Mouse (Mus musculus) heart, embryonic 13.5 days (tissue): ENCODE measurements around the gene Mc3r. TPM values are rescaled to one million over a fixed set of nuclear protein-coding genes. Genes with fewer than 3 reads are reported as not detected.

Experiments used
- ATAC-seq: fragments of 200-750 bp; cut with Nextera tagmentation; 2 replicates; pipeline ENCODE4 v1.8.0; 2017; ENCODE audit warnings: moderate TSS enrichment; ENCODE audit not compliant: insufficient number of reproducible peaks, low FRiP score, low TSS enrichment; ENCODE audit errors: extremely low read depth
- H3K27ac ChIP-seq: fragments of 300-500 bp; sonication (generic); replicated peaks from 2 replicates; pipeline ENCODE4 v1.5.1; 2015; ENCODE audit warnings: moderate library complexity, mild to moderate bottlenecking, inconsistent platforms
- H3K27me3 ChIP-seq: fragments of 300-500 bp; sonication (generic); replicated peaks from 2 replicates; pipeline ENCODE4 v1.6.1; 2015; ENCODE audit warnings: mild to moderate bottlenecking, inconsistent platforms
- H3K36me3 ChIP-seq: fragments of 300-500 bp; sonication (generic); 2 replicates; pipeline ENCODE4 v1.6.1; 2015; ENCODE audit warnings: mild to moderate bottlenecking, inconsistent platforms
- H3K4me1 ChIP-seq: fragments of 300-500 bp; sonication (generic); 2 replicates; pipeline ENCODE4 v1.6.1; 2015; ENCODE audit warnings: inconsistent platforms
- H3K4me2 ChIP-seq: fragments of 300-500 bp; sonication (generic); 2 replicates; pipeline ENCODE4 v1.6.1; 2015; ENCODE audit warnings: inconsistent platforms, mild to moderate bottlenecking, moderate library complexity
- H3K4me3 ChIP-seq: fragments of 300-500 bp; sonication (generic); 2 replicates; pipeline ENCODE4 v1.5.1; 2015; ENCODE audit warnings: moderate library complexity, mild to moderate bottlenecking, inconsistent platforms
- H3K9ac ChIP-seq: fragments of 300-500 bp; sonication (generic); 2 replicates; pipeline ENCODE4 v1.6.1; 2015; ENCODE audit warnings: inconsistent platforms, mild to moderate bottlenecking, moderate library complexity
- H3K9me3 ChIP-seq: fragments of 300-500 bp; sonication (generic); 2 replicates; pipeline ENCODE4 v1.6.1; 2016; ENCODE audit warnings: inconsistent platforms
- WGBS: fragments of 180-500 bp; shearing (Covaris S2); methylation state at CpG from one replicate; pipeline ENCODE4 v1.1.7; 2015; ENCODE audit warnings: mixed read lengths; 5-methylcytosine and 5-hydroxymethylcytosine counted together
- polyA plus RNA-seq: library from polyadenylated mRNA; unstranded; fragments of >200 nt; fragmentation: Nextera tagmentation; extraction: Ambion mirVana; gene quantifications from 2 replicates; pipeline ENCODE4 v1.2.1, GENCODE M21; 2015

The Mc3r gene
- polyA plus RNA-seq, 1 experiment from 2014 or later: not detected

DNA sequence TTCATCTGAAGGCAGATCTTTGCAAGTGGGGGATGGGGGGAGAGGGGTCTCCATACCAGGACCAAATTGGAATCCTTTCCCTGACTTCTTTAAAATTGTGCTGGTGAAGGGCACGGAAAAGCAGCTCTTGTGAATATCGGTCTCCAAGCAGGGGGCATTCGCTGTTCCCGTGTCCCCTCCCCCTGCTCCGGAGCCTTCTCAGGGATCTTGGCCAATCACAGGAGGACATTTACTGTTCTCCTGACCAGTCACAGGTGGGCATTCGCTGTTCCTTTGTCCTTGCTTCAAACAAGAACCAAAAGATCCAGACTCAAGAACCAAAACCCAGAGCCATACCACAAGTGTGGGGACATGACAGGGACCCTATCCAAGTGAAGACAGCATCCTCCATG is 25.9 kb upstream of the Mc3r start:
- Histone ChIP-seq H3K9ac (no peak overlapping the region), H3K36me3 (no peaks in the 10 kb centered on the region), H3K4me1 (peaks cover 4% of the 10 kb centered on the region; the same call in 1 of the 2 replicates), H3K27ac (no peak overlapping the region), H3K9me3 (no peaks in the 10 kb centered on the region), H3K4me3 (no peak overlapping the region), H3K4me2 (no peak overlapping the region), H3K27me3 (peaks cover 19% of the 10 kb centered on the region)
- no peak for ATAC-seq
- 20% methylated on average over 6 of the region's 6 CpGs for WGBS

DNA sequence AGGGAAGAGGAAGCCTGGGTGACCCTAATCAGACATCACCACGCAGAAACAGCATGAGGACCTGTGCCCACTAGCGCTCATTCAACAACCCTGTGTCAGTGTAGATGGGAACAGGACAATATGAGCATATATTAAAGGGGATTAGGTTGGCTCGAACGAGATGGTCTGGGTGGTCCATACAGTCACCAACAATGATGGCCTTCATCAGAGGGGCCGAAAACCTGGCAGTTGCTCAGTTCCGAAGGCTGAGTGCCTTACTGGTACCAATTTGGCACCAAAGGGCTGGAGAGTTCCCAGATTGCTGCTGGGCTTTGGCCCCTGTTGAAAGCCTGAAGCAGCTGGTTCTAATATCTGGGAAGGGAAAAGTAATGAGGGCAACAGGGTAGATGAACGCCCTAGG is 25.4 kb upstream of the Mc3r start:
- H3K4me2 ChIP-seq: no peak overlapping the region
- no peaks in the 10 kb centered on the region for H3K9me3 ChIP-seq
- peaks cover 19% of the 10 kb centered on the region for H3K27me3 ChIP-seq
- no peak overlapping the region for H3K9ac ChIP-seq
- H3K4me3 ChIP-seq: no peak overlapping the region
- WGBS: 77% methylated on average over 7 of the region's 7 CpGs
- peaks cover 4% of the 10 kb centered on the region; the same call in 1 of the 2 replicates for H3K4me1 ChIP-seq
- no peak for ATAC-seq
- no peaks in the 10 kb centered on the region for H3K36me3 ChIP-seq
- H3K27ac ChIP-seq: no peak overlapping the region

DNA sequence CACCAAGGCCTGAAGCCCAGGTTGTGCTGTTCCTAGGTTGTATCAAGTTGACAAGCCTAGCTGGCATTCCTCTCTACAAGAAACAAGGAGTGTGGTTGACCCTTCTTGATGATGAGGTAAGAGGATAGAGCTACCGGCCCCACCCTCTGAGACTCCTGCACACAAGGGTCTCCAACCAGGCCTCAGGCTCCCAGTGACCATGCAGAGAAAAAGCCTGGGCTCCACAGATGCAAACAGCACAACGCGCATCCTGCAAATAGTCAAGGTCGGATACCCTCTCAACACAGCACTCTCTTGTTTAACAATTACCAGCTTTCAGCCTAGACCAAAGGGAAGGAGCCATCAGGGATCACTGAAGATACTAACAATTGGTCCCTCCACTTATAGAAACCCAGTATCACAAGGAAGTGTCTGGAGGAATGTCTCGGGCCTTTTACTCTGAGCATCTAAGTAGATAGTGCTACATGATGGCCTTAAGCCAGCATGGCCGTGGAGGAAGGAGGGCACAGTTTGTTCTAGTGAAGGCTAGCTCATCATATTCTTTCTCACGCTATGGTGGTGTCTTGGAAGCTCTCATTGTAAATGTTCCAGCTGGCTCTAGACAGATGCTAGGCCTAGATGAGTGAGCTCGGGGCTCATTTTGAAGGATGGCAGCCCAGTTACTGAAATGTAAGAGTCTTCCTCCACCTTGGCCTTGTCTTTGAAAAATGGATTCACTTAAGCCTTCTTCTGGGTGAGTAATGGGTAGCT is 24.7 kb upstream of the Mc3r start:
- Histone ChIP-seq H3K4me1 (peaks cover 8% of the 10 kb centered on the region), H3K4me3 (no peak overlapping the region), H3K4me2 (no peak overlapping the region), H3K36me3 (no peaks in the 10 kb centered on the region), H3K9me3 (no peaks in the 10 kb centered on the region), H3K27me3 (peaks cover 19% of the 10 kb centered on the region), H3K9ac (no peak overlapping the region), H3K27ac (no peak overlapping the region)
- no peak for ATAC-seq
- WGBS: 75% methylated on average over 8 of the region's 8 CpGs

DNA sequence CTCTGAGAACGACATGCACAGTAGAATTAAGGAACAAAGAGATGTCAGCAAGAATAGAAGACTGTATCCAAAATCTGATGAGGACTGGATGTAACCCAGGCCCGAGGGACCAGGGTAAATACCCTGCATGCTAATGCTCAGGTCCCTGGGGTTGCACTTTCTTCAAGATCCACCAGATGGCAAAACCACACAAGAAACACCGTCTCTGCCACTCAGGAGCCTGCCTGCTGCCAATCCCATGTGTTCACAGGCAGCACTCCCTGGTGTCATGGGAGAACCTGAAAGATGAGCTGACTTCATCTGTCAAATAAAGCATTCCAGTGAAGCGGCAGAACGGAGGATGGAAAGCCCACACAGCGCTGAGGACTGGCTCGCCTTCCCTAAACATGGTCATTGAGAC is 21.3 kb upstream of the Mc3r start:
- no peak for ATAC-seq

DNA sequence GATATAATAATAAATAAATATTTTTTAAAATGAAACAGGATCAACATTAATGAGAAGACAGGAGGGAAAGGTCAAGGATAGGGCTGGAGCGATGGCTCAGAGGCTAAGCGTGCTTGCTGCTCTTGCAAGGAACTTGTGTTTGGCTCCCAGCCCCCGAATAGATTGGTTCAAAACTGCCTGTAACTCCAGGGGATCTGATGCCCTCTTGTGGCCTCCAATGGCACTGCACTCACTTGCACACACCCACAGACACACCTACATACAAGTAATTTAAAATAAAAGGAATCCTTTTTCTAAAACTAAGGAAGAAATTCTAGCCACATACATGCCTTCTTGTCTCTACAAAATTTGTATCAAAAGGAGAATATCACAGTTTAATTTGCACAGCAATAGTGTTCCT is 20.5 kb upstream of the Mc3r start:
- H3K36me3 ChIP-seq: no peaks in the 10 kb centered on the region
- no peak overlapping the region for H3K4me2 ChIP-seq
- no peak for ATAC-seq
- H3K4me1 ChIP-seq: peaks cover 29% of the 10 kb centered on the region
- H3K4me3 ChIP-seq: no peak overlapping the region
- peaks cover 8% of the 10 kb centered on the region for H3K27me3 ChIP-seq
- H3K27ac ChIP-seq: no peak overlapping the region
- 88% methylated on average over 3 of the region's 3 CpGs for WGBS
- H3K9ac ChIP-seq: no peak overlapping the region
- no peaks in the 10 kb centered on the region for H3K9me3 ChIP-seq

More for the DNA sequence above, 21.3 kb upstream of the Mc3r start:
- 28% methylated on average over 7 of the region's 7 CpGs for WGBS
- Histone ChIP-seq H3K27me3 (peaks cover 17% of the 10 kb centered on the region), H3K27ac (no peak overlapping the region), H3K4me1 (peaks cover 31% of the 10 kb centered on the region), H3K4me2 (no peak overlapping the region), H3K4me3 (no peak overlapping the region), H3K9me3 (no peaks in the 10 kb centered on the region), H3K36me3 (no peaks in the 10 kb centered on the region), H3K9ac (no peak overlapping the region)

DNA sequence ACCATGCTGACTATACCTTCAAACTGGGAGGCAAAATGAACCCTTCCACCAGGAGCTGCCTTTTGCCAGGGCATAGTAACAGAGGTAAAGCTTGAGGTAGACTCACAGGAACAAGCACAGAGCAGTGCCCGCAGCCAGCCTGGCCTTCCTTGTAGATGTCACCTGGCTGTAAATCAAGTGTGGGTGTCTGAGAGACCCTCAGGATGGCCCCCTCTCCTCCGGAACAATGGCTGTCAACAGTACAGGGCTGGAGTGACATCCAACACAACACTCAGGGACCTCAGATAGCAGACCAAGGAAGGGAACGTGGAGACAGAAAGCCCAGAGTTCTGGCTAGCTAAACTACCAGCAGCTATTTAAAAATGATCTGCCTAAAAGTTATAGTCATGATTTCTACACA is 19.1 kb upstream of the Mc3r start:
- peak overlapping the region; percentile 70 for H3K27ac ChIP-seq
- H3K27me3 ChIP-seq: no peaks in the 10 kb centered on the region
- no peaks in the 10 kb centered on the region for H3K36me3 ChIP-seq
- no peaks in the 10 kb centered on the region for H3K9me3 ChIP-seq
- no peak for ATAC-seq
- 10% methylated on average over 3 of the region's 3 CpGs for WGBS
- H3K4me3 ChIP-seq: no peak overlapping the region
- no peak overlapping the region for H3K9ac ChIP-seq
- peaks cover 29% of the 10 kb centered on the region for H3K4me1 ChIP-seq
- peak overlapping the region; percentile 50 for H3K4me2 ChIP-seq

DNA sequence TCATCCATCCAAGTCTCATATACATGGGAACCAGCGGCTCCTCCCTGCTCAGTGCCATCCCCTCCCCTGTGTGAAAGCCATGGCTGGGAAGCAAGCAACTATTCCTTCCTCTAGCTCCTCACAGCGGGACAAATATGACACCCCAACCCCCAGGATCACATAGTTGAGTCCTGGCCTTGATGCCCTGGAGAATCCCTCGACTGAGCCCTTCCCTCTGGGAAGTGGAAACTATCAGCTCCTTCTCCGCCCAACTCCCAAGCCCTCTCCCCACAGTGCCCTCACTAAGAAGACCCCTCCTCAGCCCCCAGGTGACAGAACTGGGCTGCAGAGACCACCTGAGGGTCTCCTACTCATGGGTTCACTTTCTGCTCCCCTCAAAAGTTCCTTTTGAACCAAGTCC is 18.2 kb upstream of the Mc3r start:
- Histone ChIP-seq H3K36me3 (no peaks in the 10 kb centered on the region), H3K9me3 (no peaks in the 10 kb centered on the region), H3K27me3 (no peaks in the 10 kb centered on the region), H3K9ac (no peak overlapping the region), H3K4me3 (no peak overlapping the region), H3K4me2 (no peak overlapping the region), H3K4me1 (peaks cover 29% of the 10 kb centered on the region), H3K27ac (no peak overlapping the region)
- ATAC-seq: no peak
- 39% methylated on average over 4 of the region's 4 CpGs for WGBS

DNA sequence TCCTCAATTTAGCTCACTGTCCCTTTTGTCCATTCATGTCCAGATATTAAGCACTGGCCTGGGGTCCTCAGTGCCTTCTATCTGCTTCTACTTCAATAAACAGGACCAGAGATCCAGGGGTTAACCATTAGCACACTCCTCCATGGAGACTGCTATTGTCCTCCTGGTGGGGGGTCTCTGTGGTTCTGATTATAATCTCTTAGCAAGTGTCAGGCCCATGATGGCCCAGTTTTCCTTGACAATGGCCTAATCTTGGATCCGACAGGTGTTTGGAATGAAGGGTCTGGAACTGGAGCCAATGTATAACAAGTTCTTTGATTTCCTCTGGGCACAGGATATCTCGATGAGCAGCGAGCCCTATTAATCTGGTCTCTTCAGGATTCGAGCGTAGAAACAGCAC is 10.1 kb upstream of the Mc3r start:
- WGBS: 71% methylated on average over 5 of the region's 5 CpGs

DNA sequence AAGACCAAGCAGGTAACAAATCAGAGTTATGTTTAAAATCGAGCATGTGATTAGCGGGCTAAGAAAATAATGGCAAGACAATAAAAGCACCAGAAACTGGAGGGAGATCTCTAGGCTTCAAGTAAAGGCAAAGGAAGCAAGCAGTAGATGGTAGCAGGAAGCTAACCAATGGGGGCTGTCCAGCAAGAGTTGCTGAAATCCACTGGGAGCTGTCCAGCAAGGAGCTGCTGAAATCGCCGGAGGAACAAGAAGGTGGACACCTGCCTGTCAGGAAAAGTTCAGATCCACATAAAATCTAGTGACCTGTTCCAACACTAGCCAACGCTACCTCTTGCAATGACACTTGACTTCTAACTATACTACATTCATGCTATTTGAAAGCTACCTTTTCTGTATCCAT is 7.3 kb upstream of the Mc3r start:
- H3K4me1 ChIP-seq: no peaks in the 10 kb centered on the region
- no peak overlapping the region for H3K4me3 ChIP-seq
- H3K4me2 ChIP-seq: no peak overlapping the region
- H3K9ac ChIP-seq: no peak overlapping the region
- no peaks in the 10 kb centered on the region for H3K36me3 ChIP-seq
- ATAC-seq: no peak
- H3K9me3 ChIP-seq: no peaks in the 10 kb centered on the region
- peaks cover 19% of the 10 kb centered on the region for H3K27me3 ChIP-seq
- WGBS: 13% methylated on average over 5 of the region's 5 CpGs
- H3K27ac ChIP-seq: no peak overlapping the region

More for the DNA sequence above, 10.1 kb upstream of the Mc3r start:
- no peak overlapping the region for H3K9ac ChIP-seq
- H3K27me3 ChIP-seq: no peaks in the 10 kb centered on the region
- H3K9me3 ChIP-seq: no peaks in the 10 kb centered on the region
- H3K4me1 ChIP-seq: no peaks in the 10 kb centered on the region
- no peak for ATAC-seq
- no peak overlapping the region for H3K4me3 ChIP-seq
- H3K4me2 ChIP-seq: no peak overlapping the region
- no peaks in the 10 kb centered on the region for H3K36me3 ChIP-seq
- no peak overlapping the region for H3K27ac ChIP-seq

DNA sequence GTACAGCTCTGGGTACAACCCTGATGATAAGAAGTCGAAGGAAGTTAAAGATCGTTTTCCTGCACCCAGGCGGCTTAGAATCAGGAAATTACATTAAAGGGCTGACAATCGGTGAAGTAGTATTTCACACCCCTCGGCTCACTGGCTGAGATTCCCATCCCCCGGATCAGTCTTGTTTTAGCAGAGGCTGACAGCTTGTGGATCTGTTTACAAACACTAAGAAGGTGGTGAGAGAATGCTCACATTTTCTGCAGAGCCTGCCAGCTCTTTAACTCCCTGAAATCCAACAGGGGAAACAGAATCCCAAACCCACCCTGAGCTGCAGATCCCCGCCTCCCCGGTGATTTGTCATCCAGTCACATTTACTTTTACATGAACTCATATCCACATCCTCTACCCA is 2.8 kb upstream of the Mc3r start:
- ATAC-seq: no peak
- H3K36me3 ChIP-seq: no peaks in the 10 kb centered on the region
- no peaks in the 10 kb centered on the region for H3K9me3 ChIP-seq
- H3K27ac ChIP-seq: no peak overlapping the region
- no peak overlapping the region for H3K9ac ChIP-seq
- H3K4me3 ChIP-seq: no peak overlapping the region
- WGBS: 33% methylated on average over 8 of the region's 8 CpGs
- peaks cover 64% of the 10 kb centered on the region for H3K27me3 ChIP-seq
- no peak overlapping the region for H3K4me2 ChIP-seq
- no peaks in the 10 kb centered on the region for H3K4me1 ChIP-seq

DNA sequence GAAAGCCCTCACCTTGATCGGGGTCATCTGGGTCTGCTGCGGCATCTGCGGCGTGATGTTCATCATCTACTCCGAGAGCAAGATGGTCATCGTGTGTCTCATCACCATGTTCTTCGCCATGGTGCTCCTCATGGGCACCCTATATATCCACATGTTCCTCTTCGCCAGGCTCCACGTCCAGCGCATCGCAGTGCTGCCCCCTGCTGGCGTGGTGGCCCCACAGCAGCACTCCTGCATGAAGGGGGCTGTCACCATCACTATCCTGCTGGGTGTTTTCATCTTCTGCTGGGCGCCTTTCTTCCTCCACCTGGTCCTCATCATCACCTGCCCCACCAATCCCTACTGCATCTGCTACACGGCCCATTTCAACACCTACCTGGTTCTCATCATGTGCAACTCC is 1.0 kb downstream of the Mc3r start:
- no peak for ATAC-seq
- H3K9me3 ChIP-seq: no peaks in the 10 kb centered on the region
- no peak overlapping the region for H3K27ac ChIP-seq
- H3K4me3 ChIP-seq: no peak overlapping the region
- no peak overlapping the region for H3K4me2 ChIP-seq
- H3K27me3 ChIP-seq: peaks cover 82% of the 10 kb centered on the region
- H3K4me1 ChIP-seq: no peaks in the 10 kb centered on the region
- no peak overlapping the region for H3K9ac ChIP-seq
- H3K36me3 ChIP-seq: no peaks in the 10 kb centered on the region
- WGBS: 72% methylated on average over 14 of the region's 14 CpGs

DNA sequence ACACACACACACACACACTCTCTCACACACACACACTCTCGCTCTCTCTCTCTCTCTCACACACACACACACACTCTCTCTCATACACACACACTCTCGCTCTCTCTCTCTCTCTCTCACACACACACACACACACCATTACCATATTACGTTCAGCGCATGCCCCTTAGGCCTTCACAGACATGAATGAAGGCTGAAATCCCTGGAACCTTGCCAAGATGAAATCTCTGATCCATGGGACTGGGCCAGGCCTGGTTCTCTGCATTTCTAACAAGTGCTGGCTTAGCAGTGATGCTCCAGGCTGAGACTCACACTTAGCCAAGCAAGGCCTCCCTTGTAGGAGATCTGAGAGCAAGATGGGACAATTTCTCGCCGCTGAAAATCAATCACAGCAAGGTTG is 8.1 kb downstream of the Mc3r start:
- Histone ChIP-seq H3K4me3 (no peak overlapping the region), H3K36me3 (no peaks in the 10 kb centered on the region), H3K9ac (no peak overlapping the region), H3K4me1 (peaks cover 13% of the 10 kb centered on the region; the same call in 1 of the 2 replicates), H3K4me2 (peak overlapping the region; percentile 52), H3K27ac (no peak overlapping the region), H3K27me3 (peaks cover 12% of the 10 kb centered on the region; the same call in 1 of the 2 replicates), H3K9me3 (no peaks in the 10 kb centered on the region)
- no peak for ATAC-seq
- 84% methylated on average over 6 of the region's 6 CpGs for WGBS
